Mouse (Mus musculus) embryo, embryonic 11 days (tissue): ENCODE results near the gene Isyna1.

Source experiments
- DNase-seq: peaks from one replicate; pipeline ENCODE4 v3.0.0-alpha.2; 2015

Gene Isyna1

GRCm38 (mm10) chr8:70605871-70606779, 12.0 kb downstream of the Isyna1 start:
- DNase-seq = no peak

DNA sequence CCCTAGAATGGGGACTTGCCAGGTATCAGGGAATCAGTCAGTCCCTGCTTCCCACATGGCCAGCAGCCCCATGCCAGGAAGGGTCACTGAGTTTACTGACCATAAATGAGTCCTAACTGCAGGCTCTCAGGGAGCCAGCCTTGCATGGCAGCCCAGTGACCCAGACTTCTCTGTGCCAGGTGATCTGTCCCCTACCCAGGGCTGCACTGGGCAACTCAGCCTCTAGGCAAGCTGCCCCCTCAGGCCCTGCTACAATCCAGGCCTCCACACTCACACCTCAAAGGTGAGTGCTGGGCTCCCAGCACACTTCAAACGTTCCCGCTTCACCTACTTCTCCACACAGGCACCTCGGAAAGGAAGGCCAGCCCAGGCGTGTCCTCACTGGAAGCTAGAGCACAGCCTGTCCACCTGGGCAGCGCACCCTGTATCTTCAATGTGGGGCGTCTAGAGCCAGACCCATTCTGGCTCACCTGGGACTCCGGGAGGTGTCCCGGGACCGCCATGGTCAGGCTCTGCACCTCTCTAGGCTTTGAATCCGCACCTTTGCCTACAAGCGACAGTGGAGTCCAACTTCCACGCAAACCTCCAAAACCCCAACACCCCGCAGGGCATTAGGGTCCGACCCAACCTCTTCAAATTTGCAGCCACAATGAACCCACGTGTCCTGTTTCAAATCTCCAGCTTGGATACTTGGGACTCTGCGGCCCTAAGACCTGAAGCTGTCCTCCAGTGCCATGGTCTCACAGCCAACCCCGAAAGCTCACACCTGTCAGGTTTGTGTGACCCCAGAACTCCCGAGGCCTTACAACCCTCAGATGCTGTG, 12.8 kb downstream of the Isyna1 start:
- DNase-seq = no peak

DNA sequence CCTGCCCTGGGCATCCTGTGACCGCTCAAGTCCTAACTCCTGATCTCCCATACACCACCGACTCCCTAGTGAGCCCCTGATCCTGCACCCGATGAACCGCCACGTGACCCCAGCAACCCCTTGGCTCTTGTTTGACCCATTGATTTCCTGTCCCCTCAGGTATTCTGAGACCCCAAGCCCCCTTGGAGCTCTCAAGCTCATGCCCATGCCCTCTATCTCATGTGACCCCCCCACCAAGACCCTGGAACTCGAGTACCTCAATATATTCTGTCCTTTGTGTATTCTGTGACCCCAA, 13.4 kb downstream of the Isyna1 start:
- no peak for DNase-seq

DNA sequence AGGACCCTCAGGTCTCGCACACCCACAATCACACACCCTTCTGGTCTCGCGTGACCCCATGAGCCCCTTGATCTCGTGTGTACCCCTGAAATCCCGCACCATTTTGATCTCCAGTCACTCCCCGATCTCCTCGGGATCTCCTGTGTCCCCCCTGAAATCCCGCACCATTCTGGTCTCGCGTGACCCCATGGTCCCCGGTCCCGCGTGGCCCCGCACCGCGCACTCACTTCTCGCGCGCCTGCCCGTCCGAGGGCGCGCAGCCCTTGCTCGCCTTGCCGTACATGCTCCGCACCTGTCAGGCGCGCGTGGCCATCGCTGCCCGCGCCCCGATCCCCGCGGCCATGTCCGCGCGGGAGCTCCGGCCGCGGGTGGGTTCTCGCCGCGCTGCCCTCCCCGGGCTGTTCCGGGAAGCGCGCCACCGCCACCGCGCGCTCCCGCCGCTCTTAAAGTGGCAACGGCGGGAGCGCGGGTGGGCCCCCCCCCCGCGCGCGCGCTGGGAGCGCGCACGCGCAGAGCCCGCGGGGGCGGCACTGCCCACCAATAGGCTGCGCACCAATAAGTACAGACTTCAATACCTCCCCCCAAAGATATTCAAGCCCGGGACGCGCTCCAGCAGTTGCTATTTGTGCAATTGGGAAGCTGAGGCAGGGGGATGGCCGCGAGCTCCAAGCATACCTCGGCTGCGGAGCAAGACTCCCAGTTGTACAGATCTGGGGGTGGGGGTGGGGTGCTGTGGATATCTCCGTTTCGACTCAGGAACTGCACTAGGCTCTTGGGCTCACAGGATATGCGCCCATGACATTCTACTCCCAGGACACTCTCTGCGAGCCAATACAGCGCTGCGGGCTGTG, 13.9 kb downstream of the Isyna1 start:
- DNase-seq = peak; percentile 81

- DNase-seq = no peak
Measured at GRCm38 (mm10) chr8:70608749-70609367, 14.7 kb downstream of the Isyna1 start, which contains the start of gene Ssbp4. Gene Ssbp4, minus strand, starts transcription at chr8:70608872.

DNA sequence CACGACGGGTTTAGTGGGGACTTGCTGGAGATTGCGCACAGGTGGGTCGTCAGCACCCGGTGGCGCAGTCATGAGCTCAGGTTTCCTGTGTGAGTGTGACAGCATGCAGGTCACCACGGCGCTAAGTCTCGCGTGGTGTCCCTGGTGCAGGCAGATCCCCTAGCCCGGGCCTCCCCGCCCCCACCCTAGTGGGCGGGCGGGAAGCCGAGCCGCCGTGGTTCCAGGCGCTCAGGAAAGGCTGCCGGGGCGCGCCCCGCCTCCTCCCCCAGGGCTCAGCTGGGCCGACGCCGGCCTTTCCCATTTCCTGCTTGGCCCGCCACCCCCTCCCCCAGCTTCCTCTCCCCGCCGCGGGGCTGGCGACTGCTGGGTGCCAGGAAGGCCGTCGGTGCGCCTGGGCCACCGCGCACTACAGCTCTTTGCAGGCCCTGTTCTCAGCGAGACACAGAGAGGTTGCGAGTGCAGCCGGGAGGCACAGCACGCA, 15.2 kb downstream of the Isyna1 start:
- peak; percentile 93 for DNase-seq

DNA sequence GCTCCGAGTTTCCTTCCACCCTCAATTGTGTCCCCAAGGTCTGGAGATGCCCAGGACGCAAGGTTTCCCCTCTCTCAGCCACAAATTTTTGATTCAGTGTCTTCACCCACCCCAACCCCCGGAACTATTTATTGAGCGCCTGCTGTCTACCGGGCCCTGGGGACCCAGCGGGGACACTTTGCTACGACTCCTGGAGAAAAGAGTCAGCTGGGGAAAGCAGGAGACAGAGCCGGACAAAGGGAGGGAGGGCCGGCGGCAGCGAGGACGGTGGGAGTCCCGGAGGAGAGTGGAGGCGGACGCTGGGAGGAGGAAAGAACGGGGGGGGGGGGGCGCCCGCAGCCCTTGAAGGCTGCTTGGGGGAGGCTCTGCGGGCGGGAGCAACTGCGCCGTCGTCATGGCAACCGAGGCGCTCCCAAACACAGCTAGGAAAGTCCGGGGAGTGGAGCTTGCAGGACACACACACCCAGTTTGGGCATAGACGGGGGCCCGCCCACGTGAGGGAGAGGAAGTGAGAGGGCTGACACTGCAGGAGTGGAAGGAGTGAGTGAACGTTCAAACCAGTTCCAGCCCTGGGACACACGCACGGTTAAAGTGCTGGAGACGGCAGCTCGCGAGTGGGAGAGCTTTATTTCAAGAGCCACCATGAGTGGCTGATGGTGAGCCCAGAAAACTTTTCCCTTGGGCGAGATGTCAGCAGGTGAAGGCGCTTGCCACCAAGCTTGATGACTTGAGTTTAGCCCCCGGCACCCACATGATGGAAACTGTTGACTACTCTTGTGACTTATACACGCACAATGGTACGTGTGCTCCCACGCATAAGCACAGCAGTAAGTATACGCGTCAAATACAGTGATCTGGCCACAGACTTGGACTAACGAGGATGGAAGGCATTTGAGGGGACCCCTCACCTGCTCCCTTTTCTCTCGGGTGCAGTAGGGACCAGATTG, 15.9 kb downstream of the Isyna1 start:
- peak; percentile 93 for DNase-seq

- peak; percentile 71 for DNase-seq
Measured at GRCm38 (mm10) chr8:70610796-70611771, 16.9 kb downstream of the Isyna1 start.

DNA sequence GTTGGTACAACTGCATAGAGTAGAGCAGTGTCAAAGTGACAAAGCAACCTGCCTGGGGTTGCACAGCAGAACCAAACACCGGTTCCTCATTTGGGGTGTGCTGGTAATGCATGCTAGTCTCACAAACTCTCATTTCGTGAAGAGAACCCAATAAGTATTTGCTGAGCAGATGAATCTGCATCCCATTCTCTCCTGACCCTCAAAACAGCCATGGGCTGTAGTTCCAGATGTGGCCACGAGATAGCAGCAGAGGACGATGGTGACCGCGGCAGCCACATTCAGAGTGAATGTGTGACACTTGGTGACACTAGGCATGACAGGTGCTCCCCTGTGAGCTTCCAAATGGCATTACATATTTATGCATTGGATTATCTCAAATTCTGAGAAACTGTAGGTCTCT, 17.7 kb downstream of the Isyna1 start:
- peak; percentile 88 for DNase-seq

- no peak for DNase-seq
Measured at GRCm38 (mm10) chr8:70613763-70614162, 19.6 kb downstream of the Isyna1 start.

DNA sequence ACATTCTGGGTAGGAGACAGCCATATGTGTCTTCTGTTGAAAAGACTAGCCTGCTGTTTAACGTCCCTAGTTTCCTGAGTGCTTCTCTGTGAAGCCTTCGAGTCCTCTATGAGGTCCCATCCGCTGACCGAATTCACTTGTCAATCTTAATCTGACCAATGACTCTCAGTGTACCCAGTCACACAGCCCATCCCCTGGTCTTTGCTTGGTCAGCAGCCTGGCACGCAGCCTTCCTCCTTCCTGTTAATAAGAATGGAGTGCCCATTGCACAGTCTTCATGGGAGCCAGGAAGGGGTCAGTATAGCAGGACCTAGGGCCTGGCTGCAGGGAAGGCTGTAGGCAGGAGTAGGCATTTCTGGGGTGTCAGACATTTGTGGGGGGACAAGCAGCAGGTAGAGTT, 20.3 kb downstream of the Isyna1 start:
- DNase-seq = no peak

DNA sequence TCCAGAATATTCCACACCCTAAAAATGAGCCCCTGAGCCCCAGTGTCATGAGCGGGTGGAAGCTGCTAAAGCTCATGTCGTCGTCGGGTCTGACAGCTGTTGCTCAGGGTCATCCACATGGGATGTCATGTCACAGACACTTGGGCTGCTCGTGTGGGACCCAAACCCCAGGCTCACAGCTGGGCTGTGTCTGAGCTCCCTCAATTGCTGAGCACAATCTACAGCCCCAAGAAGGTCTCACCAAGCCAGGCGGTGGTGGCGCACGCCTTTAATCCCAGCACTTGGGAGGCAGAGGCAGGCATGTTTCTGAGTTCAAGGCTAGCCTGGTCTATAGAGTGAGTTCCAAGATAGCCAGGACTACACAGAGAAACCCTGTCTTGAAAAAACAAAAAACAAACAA, 21.1 kb downstream of the Isyna1 start:
- no peak for DNase-seq

DNA sequence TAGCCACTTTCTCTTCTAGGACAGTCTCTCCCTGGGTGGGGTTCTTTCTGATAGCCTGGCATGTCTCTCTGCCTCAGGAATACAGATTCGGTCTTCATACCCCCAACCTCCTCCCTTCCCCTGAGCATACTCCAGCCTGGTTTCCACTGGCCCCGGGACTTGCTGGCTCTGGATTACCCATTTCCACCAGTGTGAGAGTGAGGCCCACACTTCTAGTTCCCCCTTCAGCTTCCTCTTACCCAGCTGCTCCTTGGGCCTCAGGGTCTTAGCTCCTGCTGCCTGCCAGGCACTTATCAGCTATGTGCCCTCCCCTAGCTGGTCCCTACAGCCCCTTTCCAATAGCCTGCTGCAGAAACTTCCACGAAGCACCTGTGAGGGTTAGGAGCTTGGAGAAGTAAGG, 21.7 kb downstream of the Isyna1 start, which contains the start of gene Lrrc25:
Lrrc25 (plus strand) TSS at position 262 of the 400 bp plus-strand sequence.
- DNase-seq = no peak

GRCm38 (mm10) chr8:70616645-70617044, 22.5 kb downstream of the Isyna1 start:
- no peak for DNase-seq

DNA sequence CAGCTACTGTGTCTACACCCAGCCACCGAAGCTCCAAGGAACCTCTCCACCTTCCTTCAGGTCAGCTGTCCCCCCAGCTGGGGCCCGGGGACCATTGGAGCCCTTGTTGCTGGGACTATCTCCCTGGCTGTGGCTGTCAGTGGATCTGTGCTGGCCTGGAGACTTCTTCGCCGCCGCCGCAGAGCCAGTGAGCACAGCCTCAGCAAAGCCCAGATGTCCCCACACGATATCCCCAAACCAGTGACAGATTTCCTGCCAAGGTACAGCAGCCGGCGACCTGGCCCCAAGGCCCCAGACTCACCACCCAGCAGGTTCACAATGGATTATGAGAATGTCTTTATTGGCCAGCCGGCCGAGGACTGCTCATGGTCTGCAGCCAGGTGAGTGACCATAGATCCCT, 23.8 kb downstream of the Isyna1 start:
- no peak for DNase-seq

- peak; percentile 59 for DNase-seq
Measured at GRCm38 (mm10) chr8:70618888-70619334, 24.7 kb downstream of the Isyna1 start.

DNA sequence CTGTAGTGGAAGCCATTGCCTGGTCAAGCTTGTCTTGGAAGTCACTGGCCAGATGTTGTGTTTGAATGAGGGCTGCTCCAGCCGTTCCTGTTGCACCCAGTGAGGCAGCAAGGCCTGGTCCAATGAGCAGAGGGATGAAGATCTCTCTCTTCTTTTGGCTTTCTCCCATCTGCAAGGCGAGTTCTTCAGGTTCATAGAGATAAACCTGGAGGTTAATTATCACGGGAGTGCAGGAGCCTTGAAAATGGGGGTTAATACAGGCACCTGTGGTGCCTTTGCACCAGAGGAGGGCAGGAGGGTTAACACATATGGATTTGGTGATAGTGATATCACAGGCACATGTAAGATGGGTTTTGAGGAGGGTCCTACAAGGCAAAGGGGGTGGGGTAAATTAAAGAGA, 28.0 kb downstream of the Isyna1 start:
- DNase-seq = no peak

- peak; percentile 72 for DNase-seq
Measured at GRCm38 (mm10) chr8:70625104-70625503, 30.9 kb downstream of the Isyna1 start.

- no peak for DNase-seq
Measured at GRCm38 (mm10) chr8:70627041-70627440, 32.9 kb downstream of the Isyna1 start.

DNA sequence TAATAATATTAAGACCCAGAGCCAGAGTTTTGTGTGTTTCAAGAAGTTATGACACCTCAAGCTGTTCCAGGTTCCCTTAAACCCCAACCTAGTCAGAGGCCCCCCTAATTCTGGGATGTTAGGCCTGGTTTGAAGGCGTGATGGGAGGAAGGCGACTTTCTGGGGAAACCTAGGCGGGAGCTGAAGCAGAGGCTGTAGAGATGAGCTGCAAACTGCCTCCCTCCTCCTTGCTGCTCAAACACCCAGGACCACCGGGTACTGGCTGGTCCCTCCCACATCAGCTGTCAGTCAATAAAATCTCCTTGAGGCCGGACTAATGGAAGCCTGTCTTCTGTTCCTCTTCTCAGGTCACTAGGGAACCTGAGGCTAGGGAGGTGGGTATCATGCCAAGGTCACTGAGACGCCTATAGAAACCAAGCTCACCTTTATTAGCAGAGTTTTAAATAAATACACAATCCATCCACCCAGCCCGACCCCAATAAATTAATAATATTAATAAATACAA, 34.9 kb downstream of the Isyna1 start:
- DNase-seq = no peak
